Mouse (Mus musculus) layer of hippocampus, adult 9-11 months (tissue): ENCODE results near the gene Hnrnpu.
"Not testable (repeated sequence)": the region's sequence is repeated elsewhere in the genome, so short reads cannot be mapped to it uniquely, and the experiment has no call there.

Experiments
- DNase-seq: peaks from one replicate; pipeline ENCODE4 v3.0.0; 2022

The Hnrnpu gene

DNA sequence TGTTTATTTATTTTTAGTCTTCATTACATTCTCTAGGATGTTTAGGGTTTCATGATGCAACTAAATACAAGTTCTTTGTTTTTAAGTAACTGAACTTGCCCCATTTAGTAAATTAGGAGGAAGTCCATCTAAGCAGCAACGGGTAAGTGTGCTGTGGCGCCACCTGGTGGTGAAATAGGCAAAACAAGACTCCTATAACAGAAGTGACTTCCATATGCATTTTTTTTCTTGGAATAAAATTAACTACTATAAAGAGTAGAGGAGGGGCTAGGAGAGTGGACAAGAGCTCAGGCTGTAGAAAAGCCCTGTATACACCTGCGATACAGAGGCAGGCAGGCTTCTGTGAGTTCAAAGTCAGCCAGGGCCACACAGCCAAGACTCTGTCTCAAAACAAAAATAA, 34.2 kb downstream of the Hnrnpu start:
- DNase-seq, result peak; percentile 61

DNA sequence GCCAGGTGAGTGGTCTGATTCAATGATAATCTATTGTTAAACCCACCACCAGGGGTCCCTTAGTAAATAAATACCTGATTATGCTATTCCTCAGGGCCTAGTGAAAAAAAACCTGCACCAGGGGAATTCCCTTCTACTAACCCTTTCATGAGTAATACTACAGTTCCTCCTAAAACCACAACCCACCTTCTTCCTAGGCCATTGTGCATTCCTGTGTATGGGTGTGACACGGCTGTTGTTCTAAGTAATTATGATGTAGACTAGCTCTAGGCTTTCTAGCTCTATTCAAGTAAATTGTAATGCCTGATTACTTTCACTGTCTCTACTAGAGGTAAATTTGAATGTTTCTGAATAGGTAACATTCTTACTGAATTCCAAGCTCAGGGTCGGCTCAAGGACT, 36.3 kb downstream of the Hnrnpu start:
- not testable (repeated sequence) for DNase-seq

DNA sequence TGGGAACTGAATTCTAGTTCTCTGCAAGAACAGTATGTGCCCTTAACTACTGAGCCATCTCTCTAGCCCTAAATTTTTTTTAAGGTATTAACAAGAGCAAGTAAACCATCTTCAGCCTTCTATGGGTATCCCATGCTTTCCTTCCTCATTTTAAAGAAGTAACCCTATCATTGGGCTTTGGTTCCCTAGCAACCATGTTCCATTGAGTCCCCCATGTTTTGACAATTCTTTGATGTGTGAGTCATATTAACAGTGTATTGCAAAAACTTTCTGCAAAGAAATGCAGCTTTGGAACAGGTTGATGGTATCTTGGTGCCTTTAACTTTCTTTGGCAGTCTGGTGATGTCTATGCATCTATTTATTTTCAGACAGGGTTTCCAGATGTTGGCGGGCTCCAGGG, 43.5 kb downstream of the Hnrnpu start:
- DNase-seq, result no peak

DNA sequence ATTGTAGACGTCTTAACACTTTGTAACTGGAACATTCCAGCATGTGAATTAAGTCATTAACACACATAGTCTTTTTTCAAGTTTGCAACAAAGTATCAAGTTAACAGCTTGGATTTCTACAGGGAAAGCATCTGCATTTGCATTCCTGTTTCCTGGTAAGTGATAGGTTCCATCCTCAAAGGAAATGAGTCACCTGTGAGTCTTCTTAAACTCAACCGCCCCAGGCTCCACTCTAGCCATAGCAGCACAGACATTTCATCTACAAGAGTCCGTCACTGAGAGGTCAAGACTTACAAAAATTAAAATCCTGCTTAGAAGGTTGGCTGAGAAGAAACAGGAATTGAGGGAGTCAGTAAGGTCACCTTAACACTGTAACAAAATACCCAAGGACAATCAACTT, 45.9 kb downstream of the Hnrnpu start:
- DNase-seq, result no peak

DNA sequence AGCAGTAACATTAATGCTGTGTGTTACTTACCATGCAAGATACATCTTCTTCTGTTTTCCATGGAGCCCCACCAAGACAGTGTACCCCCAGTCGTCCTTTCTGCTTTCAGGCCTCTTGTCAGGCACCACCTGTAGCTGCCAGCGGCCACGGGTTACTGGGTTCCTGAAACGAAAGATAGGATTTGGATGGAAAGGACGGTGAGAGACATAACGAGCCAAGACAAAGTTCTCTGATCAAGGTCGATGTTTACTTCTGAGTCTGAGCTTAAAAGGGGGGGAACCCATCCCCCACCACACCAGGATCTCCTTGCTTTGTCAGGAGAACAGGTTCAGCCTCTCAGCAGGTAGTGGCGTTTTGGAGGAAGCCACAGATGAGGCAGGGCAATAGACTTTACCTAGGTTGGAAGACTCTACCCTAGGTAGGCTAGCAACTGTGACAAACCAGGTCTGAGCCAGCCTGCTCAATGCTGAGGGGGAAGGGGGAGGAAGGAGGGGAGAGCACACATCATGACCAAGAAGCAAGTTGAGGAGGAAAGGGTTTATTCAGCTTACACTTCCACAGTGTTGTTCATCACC, 49.9 kb downstream of the Hnrnpu start:
- no peak for DNase-seq

DNA sequence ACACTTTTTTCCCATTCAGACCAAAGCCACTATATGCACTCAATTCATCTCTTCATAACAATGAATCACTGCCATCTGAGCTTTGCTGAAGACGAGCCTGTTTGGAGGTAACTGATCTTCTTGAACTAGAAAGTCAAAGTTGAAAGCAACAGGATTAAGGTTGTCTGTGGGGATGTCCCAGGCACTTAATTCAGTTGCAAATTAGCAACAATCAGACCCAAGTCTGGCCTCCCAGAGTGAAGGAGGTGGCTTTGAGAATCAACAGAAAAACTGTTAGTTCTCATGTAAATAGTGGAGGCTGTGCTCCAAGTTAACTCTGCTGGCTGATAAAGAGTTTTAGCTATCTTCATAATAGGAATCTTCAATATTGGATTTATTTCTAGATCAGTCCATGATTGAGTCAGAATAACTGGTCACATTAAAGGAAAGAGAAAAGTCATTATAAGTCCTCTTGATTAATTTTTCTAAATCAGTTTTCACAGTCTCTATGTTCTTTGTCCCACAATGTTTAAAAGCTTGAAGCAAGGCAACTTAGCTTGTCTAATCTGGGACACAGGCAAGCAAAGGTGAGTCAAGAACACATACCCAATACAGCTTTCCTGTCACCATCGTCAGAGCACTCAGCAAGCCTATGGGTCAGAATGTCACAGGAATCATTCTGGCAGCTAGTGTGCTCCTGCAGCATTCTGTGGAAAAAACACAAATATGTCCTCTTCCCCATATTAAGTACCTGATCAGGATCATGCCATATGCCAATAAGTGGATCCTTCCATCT, 53.5 kb downstream of the Hnrnpu start:
- no peak for DNase-seq

DNA sequence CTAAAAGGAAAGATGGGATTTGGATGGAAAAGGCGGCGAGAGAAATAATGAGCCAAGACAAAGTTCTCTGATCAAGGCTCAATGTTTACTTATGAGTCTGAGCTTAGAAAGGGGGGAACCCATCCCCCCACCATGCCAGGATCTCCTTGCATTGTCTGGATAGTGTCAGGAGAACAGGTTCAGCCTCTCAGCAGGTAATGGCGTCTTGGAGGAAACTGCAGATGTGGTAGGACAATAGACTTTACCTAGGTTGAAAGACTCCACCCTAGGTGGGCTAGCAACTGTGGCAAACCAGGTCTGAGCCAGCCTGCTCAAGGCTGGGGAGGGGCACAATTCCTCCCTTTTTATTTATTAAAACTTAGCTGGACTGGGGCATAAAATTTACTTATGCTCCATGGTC, 54.3 kb downstream of the Hnrnpu start:
- not testable (repeated sequence) for DNase-seq

DNA sequence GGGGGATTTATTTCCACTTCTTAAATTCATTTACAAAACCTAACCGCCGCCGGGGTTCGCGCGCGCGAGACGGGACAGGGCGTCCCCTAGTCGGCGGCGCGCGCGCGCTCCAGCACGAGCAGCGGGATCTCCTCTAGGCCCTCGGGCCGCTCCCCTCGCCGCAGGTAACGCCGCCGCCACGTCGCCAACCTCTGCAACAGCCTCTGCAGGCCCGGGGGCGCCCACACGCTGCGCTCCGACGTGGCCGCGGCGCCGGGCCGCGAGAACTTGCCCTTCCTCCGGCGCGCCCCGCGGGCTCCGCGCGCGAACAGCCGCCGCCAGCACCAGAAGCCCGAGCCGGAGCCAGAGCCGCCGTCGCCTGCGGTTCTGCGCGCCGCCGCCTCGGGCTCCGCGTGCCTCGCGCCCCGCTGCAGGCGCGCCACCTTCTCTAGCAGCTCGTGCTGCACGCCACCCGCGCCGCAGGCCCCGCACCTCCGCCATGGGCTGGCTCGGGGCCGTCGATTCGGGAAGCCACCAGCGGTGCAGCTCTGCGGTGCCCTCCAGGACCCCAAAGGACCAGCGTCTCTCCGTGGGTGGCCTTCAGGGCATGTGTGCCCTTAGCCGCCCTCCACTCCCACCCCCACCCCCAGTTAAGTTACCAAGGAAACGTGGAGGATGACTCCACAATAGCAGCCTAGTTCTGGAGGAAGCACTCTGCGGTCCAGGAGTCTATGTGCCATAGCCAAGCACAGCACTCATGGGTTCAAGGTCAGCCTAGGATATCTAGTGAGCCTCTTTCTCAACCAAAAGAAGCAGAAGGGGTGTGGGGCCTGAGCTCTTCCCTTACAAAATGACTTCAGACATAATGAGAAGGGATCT, 61.3 kb downstream of the Hnrnpu start:
- peak; percentile 68 for DNase-seq

DNA sequence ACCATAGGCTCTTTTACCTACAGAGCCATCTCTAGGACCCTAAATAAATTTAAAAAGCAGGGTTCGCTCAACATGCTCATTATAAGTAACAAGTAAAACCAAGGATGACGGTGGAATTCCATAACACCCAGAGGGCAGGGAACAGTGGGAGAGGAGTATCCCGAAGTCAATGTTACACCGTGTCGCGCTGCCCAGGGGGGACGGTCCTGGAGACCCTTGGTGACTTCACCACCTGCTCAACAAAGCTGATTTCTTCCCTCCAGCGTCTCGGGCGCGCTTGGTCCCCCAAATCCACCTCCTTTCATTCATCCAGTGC, 61.9 kb downstream of the Hnrnpu start:
- no peak for DNase-seq

DNA sequence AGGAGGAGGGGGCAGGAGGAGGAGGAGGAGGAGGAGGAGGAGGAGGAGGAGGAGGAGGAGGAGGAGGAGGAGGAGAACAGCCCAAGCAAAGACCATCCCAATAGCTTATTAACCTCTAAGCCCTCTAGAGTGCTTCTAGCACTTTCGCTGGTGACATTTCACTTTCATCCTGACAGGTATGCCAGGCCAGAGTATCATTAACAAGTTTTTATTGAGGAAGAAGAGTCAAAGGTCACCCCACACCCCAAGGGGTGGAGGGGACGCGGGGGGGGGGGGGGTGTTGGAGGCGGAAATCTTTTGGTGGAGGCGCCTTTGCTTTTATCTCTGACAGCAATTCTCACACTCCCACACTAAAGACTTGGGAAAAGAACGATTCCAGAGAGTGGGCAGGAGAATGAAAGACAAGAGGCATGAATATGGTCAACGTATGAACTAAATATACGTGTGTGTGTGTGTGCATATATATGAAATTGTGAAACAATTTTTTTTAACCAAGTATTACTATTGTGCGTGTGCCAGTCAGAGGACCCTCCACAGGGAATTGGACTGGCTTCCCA, 62.3 kb downstream of the Hnrnpu start:
- no peak for DNase-seq
